Mouse (Mus musculus): ENCODE measurements at regions not wholly inside any gene's neighbourhood (a gene's known extent, or its start where the extent isn't known, plus 50 kb on each side); places are given as distances from the start of the nearest gene placed in this dataset.

DNA sequence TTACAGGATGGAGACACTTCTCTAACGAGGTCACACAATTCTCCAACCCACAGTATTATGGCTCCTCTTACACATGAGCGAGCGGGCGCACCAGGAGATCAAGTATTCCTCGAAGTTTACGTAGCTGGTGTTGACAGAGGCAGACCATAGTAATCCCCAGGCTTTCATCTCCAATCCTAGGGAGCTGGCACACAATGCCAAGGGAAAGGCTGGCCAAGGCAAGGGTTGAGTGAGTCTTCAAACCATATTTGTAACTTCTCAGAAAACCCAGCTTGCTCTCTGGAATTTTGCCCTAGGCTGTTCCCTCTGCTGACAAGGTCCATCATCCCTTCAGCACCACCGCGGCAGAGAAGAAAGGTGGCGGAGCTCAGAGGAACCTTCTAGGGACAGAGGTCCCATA lies 94.0 kb downstream of the Hes1 start:
- no peak for DNase-seq (ENCODE audit: low read depth, low spot score)

- no peak for DNase-seq (ENCODE audit: low read depth, low spot score)
Measured at GRCm38 (mm10) chr16:30160399-30160798, 96.2 kb downstream of the Hes1 start.

DNA sequence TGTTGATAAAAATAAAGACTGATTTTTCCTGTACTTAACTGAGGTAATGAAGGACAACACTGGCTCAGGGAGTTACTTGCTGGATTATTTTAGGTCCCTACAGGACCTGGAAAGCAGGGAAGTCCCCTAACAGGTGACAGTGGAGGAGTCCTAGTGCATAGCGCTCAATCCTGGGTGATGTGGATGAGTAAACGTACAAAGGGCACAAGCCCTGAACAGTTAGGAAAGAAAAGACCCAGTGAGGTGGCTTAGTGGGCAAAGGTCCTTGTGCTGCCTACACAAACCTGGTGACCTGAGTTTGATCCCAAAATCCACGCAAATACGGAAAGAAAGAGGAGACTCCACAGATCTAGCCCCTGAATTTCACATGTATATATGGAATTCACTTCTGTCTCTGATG lies 99.1 kb downstream of the Hes1 start:
- DNase-seq (ENCODE audit: low read depth, low spot score) = no peak

GRCm38 (mm10) chr16:30165667-30166180 lies 101.5 kb downstream of the Hes1 start:
- peak; percentile 70 for DNase-seq (ENCODE audit: low read depth, low spot score)

- peak; percentile 91 for DNase-seq (ENCODE audit: low read depth, low spot score)
Measured at GRCm38 (mm10) chr16:30171381-30172079, 95.8 kb downstream of the Cpn2 start.

DNA sequence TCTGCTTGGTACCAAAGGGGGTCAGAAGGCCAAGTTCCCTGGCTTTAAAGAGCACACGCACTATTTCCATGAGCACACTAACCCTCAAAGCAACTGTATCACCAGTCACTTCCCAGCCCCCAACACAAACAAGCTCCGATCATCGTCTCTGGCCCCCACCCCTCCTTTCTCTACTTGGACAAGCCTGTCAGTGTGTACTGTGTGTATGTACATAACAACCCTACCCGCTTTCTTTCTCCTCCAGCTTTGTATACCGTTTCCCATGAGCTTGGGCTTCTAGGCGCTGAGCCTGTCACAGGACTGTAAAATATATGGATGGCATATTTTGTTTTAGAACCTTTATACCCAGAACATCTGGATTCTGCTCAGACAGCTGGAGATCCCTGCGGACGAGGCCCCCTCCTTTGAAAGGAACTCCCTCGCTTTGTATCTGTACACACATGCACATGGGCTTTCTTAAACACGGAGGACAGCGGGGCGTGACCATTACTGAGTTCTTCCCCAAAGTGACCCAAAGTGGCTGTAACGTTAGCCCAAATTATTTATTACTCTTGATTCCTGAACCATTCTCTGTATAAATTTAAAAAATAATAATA lies 95.1 kb downstream of the Cpn2 start:
- DNase-seq (ENCODE audit: low read depth, low spot score) = no peak

GRCm38 (mm10) chr16:30172798-30173202 lies 94.5 kb downstream of the Cpn2 start:
- DNase-seq (ENCODE audit: low read depth, low spot score) = no peak

DNA sequence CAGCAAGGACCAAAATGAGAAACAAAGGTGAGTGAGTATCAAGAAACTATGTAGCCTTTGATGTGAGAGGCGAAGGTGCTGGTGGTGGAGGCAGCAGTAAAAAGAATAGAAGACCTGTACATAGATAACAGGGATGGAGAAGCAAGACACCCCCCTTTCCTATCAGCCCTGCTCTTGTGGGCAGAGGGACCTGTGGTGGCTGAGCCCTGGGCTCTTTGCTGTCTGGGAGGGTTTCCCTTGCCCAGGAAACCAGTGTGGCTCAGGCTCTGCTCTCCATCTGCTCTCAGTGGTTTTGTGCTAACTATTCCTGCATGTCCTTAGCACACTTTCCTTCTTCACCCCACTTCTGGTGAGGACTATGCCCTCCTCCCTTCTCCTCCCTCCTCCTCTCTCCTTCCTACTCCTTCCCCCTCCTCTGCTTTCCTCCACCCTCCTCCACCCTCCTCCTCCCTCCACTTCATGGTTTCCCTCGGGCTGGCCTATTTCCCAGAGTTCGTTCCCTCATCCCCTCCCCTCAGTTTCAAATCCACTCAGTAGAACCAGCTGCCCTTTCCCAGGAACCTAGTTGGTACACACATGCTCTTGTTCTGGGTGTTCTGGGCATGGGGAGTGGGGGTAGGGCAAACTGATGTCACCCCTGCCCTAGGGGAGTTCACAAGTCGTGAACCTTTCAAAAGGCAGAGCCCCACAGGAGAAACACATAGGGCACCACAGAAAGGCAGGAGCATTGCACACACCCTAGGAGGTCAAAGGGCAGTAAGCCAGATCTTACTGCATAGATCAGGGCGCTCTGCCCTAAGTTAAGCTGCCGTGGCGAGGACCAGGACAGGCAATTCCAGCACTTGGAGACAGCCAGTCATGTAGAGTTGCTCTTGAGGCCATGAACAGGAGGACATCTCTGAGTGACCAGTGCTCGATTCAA lies 93.1 kb downstream of the Cpn2 start:
- DNase-seq (ENCODE audit: low read depth, low spot score) = no peak

DNA sequence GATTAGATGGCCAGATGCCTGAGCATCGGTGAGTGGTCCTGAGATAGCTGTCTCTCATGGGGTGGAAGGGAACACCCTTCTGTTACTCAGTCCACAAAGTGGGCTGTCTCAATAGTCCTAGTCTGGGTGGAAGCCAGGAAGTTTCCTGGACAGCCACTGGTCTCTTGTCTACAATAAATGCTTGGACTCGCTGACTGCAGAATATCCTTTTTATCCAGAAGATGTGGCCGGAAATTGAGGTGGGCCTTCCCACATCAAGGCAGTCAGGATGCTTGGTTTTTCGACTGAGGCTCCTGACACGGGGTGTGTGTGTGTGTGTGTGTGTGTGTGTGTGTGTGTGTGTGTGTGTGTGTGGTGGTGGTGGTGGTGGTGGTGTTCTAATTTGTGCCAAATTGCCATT lies 91.0 kb downstream of the Cpn2 start:
- no peak for DNase-seq (ENCODE audit: low read depth, low spot score)

GRCm38 (mm10) chr16:30177769-30178168 lies 89.5 kb downstream of the Cpn2 start:
- no peak for DNase-seq (ENCODE audit: low read depth, low spot score)

DNA sequence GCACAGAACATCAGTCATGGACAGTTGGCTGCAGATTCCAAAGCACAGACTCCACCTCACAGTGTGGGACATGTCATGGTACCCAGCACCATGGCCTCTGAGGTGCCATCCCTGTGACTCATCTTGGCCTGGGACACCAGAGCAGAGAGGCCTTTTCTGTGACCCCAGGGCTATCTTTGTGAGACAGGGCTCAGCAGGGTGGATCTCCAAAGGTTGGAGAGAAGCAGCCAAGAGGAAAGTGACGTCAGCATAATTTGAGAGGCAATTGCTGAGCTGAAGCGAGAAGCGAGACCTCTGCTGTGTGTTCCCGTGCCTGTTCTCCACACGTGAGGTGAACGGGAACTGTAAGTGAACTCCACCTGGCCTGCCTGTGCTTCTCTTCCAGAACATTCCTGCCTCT lies 88.7 kb downstream of the Cpn2 start:
- peak; percentile 69 for DNase-seq (ENCODE audit: low read depth, low spot score)

GRCm38 (mm10) chr16:30179504-30179976 lies 87.8 kb downstream of the Cpn2 start:
- DNase-seq (ENCODE audit: low read depth, low spot score) = no peak

GRCm38 (mm10) chr16:30181116-30181515 lies 86.2 kb downstream of the Cpn2 start:
- no peak for DNase-seq (ENCODE audit: low read depth, low spot score)

DNA sequence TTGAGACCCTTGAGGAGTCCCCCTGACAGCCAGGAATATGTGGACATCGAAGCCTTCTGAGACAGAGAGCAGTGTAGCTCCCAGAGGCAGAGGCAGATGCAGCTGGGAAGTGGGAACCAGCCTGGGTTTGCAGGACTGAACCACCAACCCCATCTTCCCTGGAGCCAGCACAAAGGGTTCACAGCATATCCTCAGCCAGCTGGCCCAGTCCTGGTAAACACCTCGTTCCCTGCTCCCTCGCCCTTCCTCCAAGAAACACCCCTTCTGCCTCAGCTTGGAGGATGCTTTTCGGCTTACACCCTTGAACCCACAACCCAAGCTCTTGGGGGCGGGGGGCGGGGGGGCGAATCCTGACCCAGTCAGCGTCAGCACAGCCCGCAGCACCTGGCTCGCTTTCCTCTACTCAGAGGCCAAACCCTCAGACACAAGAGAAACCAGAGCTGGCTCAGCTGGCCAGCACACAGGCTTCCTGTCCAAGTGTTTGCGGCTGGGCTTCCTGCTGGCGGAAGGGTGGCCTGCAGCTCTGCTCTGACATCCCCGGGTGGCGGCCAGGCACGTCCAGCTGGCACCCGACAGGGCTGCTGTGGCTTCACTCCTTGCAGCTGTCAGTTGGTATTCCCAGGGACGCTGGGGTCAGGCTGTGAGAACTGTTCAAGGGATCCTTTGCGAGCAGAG lies 82.6 kb downstream of the Cpn2 start:
- no peak for DNase-seq (ENCODE audit: low read depth, low spot score)

DNA sequence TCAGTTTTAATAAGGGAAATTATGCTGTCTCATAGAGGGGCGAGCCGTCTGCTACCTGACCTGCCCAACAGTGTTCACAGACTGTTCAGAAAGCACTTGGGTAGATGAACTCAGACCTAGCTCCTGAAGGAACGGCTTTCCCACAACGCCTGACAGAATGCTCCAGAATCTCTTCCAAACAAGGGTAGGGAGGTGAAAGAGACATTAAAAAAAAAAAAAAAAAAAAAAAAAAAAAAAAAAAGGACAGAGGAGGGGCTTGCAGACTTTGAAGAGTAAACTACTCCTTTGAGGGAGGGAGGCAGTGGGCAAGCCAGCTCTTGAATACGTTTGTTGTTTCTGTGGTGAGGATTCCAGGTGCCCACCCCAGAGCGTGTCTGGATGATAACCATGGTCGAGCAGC lies 81.6 kb downstream of the Cpn2 start:
- DNase-seq (ENCODE audit: low read depth, low spot score) = no peak

DNA sequence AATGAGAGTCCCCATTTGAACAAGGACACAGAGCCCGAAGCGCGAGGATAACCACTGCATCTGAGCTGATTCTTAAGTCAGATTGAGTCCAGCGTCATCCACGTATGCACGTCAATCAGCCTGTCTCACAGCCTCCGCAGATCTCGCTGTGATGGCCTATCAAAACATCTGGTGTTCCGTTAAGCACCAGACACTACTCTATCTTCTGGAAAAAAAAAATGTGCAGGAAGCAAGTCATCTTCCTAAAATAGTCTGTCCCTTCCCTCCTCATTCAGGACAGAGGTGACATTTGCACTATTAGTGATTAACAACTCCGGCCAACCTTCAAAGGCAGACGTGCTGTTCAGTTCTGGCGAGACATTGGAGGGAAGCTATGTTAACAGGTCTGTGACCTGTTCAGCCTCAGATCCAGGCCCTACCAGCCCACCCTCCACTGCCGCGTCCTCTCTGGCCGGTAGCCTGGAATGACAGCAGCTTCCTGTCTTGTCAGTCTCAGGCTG lies 81.0 kb downstream of the Cpn2 start:
- DNase-seq (ENCODE audit: low read depth, low spot score) = no peak

DNA sequence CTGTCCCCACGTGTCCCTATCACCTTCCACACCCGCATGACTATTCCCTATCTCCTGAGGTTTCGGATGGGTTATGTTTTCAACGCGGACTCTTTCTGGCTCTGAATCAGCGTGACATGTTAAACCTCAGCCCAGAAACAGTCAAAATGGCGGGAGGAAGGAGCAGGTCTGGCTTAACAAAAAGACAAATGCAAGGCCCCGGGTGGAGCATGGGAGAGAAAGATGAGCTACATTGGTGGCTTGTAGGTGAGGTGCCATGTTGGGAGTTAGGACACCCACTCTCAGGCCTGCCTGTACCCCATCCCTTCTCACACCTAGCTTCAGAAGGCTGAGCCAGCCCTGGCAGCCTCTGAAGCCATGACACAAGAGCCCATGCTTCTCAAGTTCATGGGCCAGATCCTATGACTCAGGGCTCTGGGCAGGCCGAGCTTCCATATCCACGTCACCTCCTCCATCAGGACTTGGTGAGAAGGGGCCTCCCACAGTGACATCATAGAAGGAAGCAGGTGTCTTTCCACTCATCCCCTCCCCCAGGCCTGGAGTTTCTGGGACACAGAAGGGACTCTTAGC lies 80.5 kb downstream of the Cpn2 start:
- DNase-seq (ENCODE audit: low read depth, low spot score) = peak; percentile 59

GRCm38 (mm10) chr16:30187400-30187799 lies 79.9 kb downstream of the Cpn2 start:
- peak; percentile 20 for DNase-seq (ENCODE audit: low read depth, low spot score)

- peak; percentile 87 for DNase-seq (ENCODE audit: low read depth, low spot score)
Measured at GRCm38 (mm10) chr16:30187907-30188414, 79.3 kb downstream of the Cpn2 start.

GRCm38 (mm10) chr16:30188769-30189430 lies 78.4 kb downstream of the Cpn2 start:
- DNase-seq (ENCODE audit: low read depth, low spot score) = no peak
